Mouse (Mus musculus): ENCODE measurements around the gene St6galnac3. TPM values are rescaled to one million over a fixed set of nuclear protein-coding genes. Genes with fewer than 3 reads are reported as not detected.

Gene St6galnac3
- polyA plus RNA-seq, 1 experiment from 2014 or later = 4.5 TPM

GRCm38 (mm10) chr3:153568815-153569214 lies 156.2 kb downstream of the St6galnac3 start:
- H3K4me3 ChIP-seq (ENCODE audit: low read depth, low read length) = no peak overlapping the region
- H3K27me3 ChIP-seq (ENCODE audit: control insufficient read depth, insufficient read depth, low read length) = no peaks in the 10 kb centered on the region
- TF ChIP-seq CTCF (IDR thresholded peaks at IDR 0.05; ENCODE audit: low read depth) (no peak), EP300 (optimal IDR thresholded peaks at IDR 0.05) (no peak)
- H3K27ac ChIP-seq (replicated peaks) = no peak overlapping the region
- no peaks in the 10 kb centered on the region for H3K36me3 ChIP-seq (ENCODE audit: control insufficient read depth, insufficient read depth, low read length)
- H3K4me1 ChIP-seq (replicated peaks; ENCODE audit: control insufficient read depth, insufficient read depth) = no peaks in the 10 kb centered on the region
- ATAC-seq (ENCODE audit: low FRiP score, low TSS enrichment) = no peak
- DNase-seq (ENCODE audit: low spot score) = no peak
- H3K4me2 ChIP-seq (replicated peaks; ENCODE audit: low read depth) = no peak overlapping the region
- H3K9ac ChIP-seq (ENCODE audit: low read length) = no peak overlapping the region
- H3K9me3 ChIP-seq (ENCODE audit: control insufficient read depth, low read length) = no peaks in the 10 kb centered on the region
- 82% methylated on average over 3 of the region's 3 CpGs for WGBS

- Histone ChIP-seq H3K9ac (ENCODE audit: low read length) (no peak overlapping the region), H3K4me2 (replicated peaks; ENCODE audit: low read depth) (no peak overlapping the region), H3K4me1 (replicated peaks; ENCODE audit: control insufficient read depth, insufficient read depth) (no peaks in the 10 kb centered on the region), H3K4me3 (ENCODE audit: low read depth, low read length) (no peak overlapping the region), H3K27me3 (ENCODE audit: control insufficient read depth, insufficient read depth, low read length) (no peaks in the 10 kb centered on the region), H3K9me3 (ENCODE audit: control insufficient read depth, low read length) (no peaks in the 10 kb centered on the region), H3K36me3 (ENCODE audit: control insufficient read depth, insufficient read depth, low read length) (no peaks in the 10 kb centered on the region), H3K27ac (replicated peaks) (no peak overlapping the region)
- 60% methylated on average over 3 of the region's 3 CpGs for WGBS
- ATAC-seq (ENCODE audit: low FRiP score, low TSS enrichment) (no peak), DNase-seq (ENCODE audit: low spot score) (no peak)
- no peak for TF ChIP-seq EP300 (optimal IDR thresholded peaks at IDR 0.05)
- peak; percentile 49 for TF ChIP-seq CTCF (IDR thresholded peaks at IDR 0.05; ENCODE audit: low read depth)
Measured at GRCm38 (mm10) chr3:153567913-153568312, 157.1 kb downstream of the St6galnac3 start.

GRCm38 (mm10) chr3:153567512-153567911 lies 157.5 kb downstream of the St6galnac3 start:
- no peak overlapping the region for H3K4me3 ChIP-seq (ENCODE audit: low read depth, low read length)
- no peaks in the 10 kb centered on the region for H3K4me1 ChIP-seq (replicated peaks; ENCODE audit: control insufficient read depth, insufficient read depth)
- WGBS = 79% methylated on average over 4 of the region's 4 CpGs
- H3K36me3 ChIP-seq (ENCODE audit: control insufficient read depth, insufficient read depth, low read length) = no peaks in the 10 kb centered on the region
- DNase-seq (ENCODE audit: low spot score) (no peak), ATAC-seq (ENCODE audit: low FRiP score, low TSS enrichment) (no peak)
- H3K4me2 ChIP-seq (replicated peaks; ENCODE audit: low read depth) = no peak overlapping the region
- H3K27me3 ChIP-seq (ENCODE audit: control insufficient read depth, insufficient read depth, low read length) = no peaks in the 10 kb centered on the region
- H3K9me3 ChIP-seq (ENCODE audit: control insufficient read depth, low read length) = no peaks in the 10 kb centered on the region
- TF ChIP-seq EP300 (optimal IDR thresholded peaks at IDR 0.05) (no peak), CTCF (IDR thresholded peaks at IDR 0.05; ENCODE audit: low read depth) (no peak)
- no peak overlapping the region for H3K9ac ChIP-seq (ENCODE audit: low read length)
- no peak overlapping the region for H3K27ac ChIP-seq (replicated peaks)

- ATAC-seq (ENCODE audit: low FRiP score, low TSS enrichment) (no peak), DNase-seq (ENCODE audit: low spot score) (no peak)
- TF ChIP-seq CTCF (IDR thresholded peaks at IDR 0.05; ENCODE audit: low read depth) (no peak), EP300 (optimal IDR thresholded peaks at IDR 0.05) (no peak)
- WGBS = 81% methylated on average over 2 of the region's 2 CpGs
- no peaks in the 10 kb centered on the region for H3K27me3 ChIP-seq (ENCODE audit: control insufficient read depth, insufficient read depth, low read length)
- H3K4me2 ChIP-seq (replicated peaks; ENCODE audit: low read depth) = no peak overlapping the region
- no peak overlapping the region for H3K27ac ChIP-seq (replicated peaks)
- H3K9me3 ChIP-seq (ENCODE audit: control insufficient read depth, low read length) = no peaks in the 10 kb centered on the region
- no peaks in the 10 kb centered on the region for H3K4me1 ChIP-seq (replicated peaks; ENCODE audit: control insufficient read depth, insufficient read depth)
- H3K9ac ChIP-seq (ENCODE audit: low read length) = no peak overlapping the region
- no peak overlapping the region for H3K4me3 ChIP-seq (ENCODE audit: low read depth, low read length)
- no peaks in the 10 kb centered on the region for H3K36me3 ChIP-seq (ENCODE audit: control insufficient read depth, insufficient read depth, low read length)
Measured at GRCm38 (mm10) chr3:153566100-153566499, 158.9 kb downstream of the St6galnac3 start.

GRCm38 (mm10) chr3:153560897-153561296 lies 164.1 kb downstream of the St6galnac3 start:
- peak; percentile 45; the same call in 1 of the 2 replicates for ATAC-seq (ENCODE audit: low FRiP score, low TSS enrichment)
- WGBS = 67% methylated on average over 6 of the region's 6 CpGs
- Histone ChIP-seq H3K4me1 (replicated peaks; ENCODE audit: control insufficient read depth, insufficient read depth) (no peaks in the 10 kb centered on the region), H3K9ac (ENCODE audit: low read length) (no peak overlapping the region), H3K27ac (replicated peaks) (no peak overlapping the region), H3K4me3 (ENCODE audit: low read depth, low read length) (no peak overlapping the region), H3K27me3 (ENCODE audit: control insufficient read depth, insufficient read depth, low read length) (no peaks in the 10 kb centered on the region), H3K36me3 (ENCODE audit: control insufficient read depth, insufficient read depth, low read length) (no peaks in the 10 kb centered on the region), H3K4me2 (replicated peaks; ENCODE audit: low read depth) (no peak overlapping the region), H3K9me3 (ENCODE audit: control insufficient read depth, low read length) (no peaks in the 10 kb centered on the region)
- no peak for DNase-seq (ENCODE audit: low spot score)
- no peak for TF ChIP-seq CTCF (IDR thresholded peaks at IDR 0.05; ENCODE audit: low read depth)
- TF ChIP-seq EP300 (optimal IDR thresholded peaks at IDR 0.05) = no peak

GRCm38 (mm10) chr3:153559586-153559985 lies 165.4 kb downstream of the St6galnac3 start:
- Histone ChIP-seq H3K9ac (ENCODE audit: low read length) (no peak overlapping the region), H3K4me1 (replicated peaks; ENCODE audit: control insufficient read depth, insufficient read depth) (no peaks in the 10 kb centered on the region), H3K4me3 (ENCODE audit: low read depth, low read length) (no peak overlapping the region), H3K4me2 (replicated peaks; ENCODE audit: low read depth) (no peak overlapping the region), H3K9me3 (ENCODE audit: control insufficient read depth, low read length) (no peaks in the 10 kb centered on the region), H3K27ac (replicated peaks) (no peak overlapping the region), H3K27me3 (ENCODE audit: control insufficient read depth, insufficient read depth, low read length) (no peaks in the 10 kb centered on the region), H3K36me3 (ENCODE audit: control insufficient read depth, insufficient read depth, low read length) (no peaks in the 10 kb centered on the region)
- DNase-seq (ENCODE audit: low spot score) = no peak
- ATAC-seq (ENCODE audit: low FRiP score, low TSS enrichment) = no peak
- TF ChIP-seq CTCF (IDR thresholded peaks at IDR 0.05; ENCODE audit: low read depth) (no peak), EP300 (optimal IDR thresholded peaks at IDR 0.05) (no peak)
- WGBS = 85% methylated on average over 8 of the region's 8 CpGs
